Mouse (Mus musculus): ENCODE measurements around the gene Tal1. TPM values are rescaled to one million over a fixed set of nuclear protein-coding genes. Genes with fewer than 3 reads are reported as not detected.

Tal1 gene
- total RNA-seq, 2 experiments from 2014 or later, result 2.5 TPM

DNA sequence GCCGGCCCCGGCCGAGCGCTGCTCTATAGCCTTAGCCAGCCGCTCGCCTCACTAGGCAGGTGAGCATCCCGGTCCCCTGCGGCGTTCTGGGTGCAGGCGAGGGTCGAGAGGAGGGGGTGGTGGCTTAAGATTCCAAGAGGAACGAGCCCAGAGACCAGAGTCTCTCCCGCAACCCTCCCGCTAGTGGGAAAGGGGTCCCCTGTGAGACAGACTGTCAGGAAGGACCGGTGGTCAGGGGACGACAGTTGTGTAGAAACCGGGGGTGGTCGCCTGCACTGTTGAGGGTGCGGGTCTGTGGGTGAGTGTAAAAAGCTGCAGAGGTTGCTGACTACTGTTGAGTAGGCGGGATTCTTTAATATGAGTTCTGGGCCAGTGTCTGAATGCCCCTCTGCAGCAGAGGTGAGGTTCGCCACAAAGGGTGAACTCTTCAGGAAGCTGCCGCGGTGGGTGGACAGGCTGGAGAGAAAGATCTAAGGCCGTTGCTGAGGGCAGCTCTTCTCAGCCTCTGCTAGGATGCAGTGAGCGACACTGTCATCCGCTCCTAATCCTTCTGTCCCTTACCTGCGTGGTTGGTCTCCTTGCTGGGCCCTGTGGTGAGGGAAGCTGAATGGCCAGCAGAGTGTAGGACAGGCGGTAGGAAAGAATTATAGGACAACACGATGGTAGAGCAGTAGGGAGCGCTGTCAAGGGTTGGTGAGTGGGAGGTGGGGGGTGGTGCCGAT, 7.5 kb downstream of the Tal1 start:
- no peak for DNase-seq (ENCODE audit: low spot score in 2 of 2)

DNA sequence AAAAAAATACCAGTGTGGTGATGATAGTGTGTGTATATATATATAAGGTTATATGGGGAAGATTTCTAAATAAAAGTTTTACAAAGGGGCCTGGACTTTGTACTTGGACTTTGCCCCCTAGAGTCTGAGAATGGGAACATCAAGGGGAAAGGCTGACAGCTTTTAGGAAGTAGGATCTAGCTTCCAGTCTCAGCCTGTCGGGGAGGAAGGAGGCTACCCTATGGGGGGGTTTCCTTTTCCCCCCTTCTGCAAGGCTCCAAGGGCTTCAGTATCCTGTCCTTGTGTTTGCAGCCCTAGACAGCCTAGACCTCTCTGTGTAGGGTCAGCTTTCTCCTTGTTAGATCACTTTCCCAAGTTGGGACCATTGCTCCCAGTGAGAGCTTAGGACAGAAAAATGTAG, 15.4 kb downstream of the Tal1 start:
- DNase-seq (ENCODE audit: low spot score in 2 of 2), result no peak

DNA sequence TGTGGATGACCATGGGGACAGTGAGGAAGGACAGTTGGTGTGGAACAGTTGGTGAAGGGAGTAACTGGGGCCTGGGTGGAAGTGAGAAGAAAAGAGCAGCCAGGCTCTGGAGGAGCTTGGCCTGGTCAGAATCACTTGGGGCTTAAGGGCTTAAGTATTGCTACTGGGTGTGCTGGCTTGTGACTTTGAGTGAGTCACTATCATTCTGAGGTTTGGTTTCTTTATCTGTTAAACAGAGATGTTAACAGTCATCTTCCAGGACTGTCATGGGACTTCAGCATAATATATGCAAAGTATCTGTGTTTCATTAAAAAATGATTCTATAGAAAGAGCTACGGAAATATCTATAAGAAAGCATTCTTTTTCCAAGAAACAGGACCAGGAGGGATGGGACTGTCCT, 18.6 kb downstream of the Tal1 start:
- no peak for DNase-seq (ENCODE audit: low spot score in 2 of 2)

DNA sequence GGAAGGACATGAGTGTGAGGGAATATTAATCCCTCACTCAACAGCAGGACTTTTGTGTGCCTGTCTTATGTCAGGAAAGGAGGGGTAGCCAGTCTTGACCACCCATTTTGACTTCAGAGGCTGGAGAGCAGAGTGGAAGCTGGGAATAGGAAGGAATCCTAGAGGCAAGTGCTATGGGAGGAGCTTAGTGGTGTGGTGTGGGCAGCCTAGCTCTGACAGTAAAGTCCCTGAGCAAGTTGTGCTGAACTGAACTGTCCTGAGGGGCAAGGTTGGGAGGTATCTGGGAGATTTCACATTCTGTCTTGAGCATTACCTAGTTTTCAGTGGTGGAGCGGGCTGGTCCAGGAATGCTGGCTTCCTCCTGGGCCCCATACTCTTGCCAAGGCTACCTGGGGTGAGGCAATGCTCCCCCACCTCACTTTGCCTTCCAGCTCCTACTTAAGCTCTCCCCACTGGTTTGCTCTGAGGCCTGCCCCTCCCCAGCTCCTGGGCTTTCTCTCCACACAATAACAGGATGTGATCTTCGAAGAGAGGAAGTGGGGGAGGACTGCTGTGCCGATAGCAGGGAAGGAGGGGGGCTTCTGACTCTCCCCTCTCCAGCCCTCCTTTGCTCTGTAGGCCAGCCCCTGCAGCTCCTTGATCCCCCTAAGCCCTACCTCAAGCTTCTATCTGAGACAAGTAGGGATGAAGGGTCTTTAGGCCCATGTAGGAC, 19.1 kb downstream of the Tal1 start:
- DNase-seq (ENCODE audit: low spot score in 2 of 2), result no peak

DNA sequence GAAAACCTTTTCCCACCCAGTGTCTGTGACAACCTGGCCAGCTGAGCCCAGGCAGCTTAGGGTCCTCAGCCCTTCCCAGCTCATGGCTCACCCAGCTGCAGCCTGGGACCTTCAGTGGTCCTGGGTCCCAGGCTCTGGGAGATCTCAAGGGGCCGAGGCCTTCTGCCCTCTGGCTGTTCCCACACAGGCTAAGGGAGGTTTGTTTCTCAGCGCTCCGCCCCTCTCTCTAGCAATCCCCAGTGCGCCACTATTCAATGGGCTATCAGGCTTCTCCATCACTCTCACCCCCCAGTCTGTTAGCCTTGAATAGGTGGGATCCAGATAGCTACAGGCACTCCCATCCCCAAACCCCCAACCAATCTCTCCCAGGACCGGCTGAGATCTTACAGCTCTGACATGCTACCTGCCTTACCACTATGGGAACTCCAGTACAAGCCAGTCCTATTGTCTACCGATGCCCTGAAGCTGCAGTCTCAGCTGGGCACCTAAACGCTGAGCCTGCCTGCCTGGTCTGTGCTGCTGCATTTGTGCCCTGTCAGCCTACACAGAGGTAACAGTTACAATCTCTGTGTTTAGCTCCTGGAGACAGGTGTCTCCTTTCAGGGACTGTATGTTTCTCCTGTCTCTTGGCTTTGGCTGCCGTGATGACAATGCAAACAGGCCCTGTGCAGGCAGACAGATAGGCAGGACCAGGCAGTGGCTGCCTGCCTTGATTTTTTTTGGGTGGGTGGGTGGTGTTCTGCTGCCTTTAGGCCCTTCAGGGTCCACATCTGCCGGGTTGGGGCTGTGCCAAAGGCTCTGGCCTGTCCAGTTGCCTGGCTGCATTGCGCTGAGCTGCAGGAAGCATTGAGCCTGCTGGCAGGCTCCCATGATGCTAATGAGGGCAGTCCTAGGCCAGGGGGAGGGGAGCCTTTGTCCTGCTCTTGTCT, 22.9 kb downstream of the Tal1 start:
- no peak for DNase-seq (ENCODE audit: low spot score in 2 of 2)

GRCm38 (mm10) chr4:115079821-115080349, 23.7 kb downstream of the Tal1 start:
- DNase-seq (ENCODE audit: low spot score in 2 of 2), result no peak

- DNase-seq (ENCODE audit: low spot score in 2 of 2), result no peak
Observed at GRCm38 (mm10) chr4:115083031-115083430, 26.8 kb downstream of the Tal1 start.

GRCm38 (mm10) chr4:115085522-115086095, 29.4 kb downstream of the Tal1 start:
- DNase-seq (ENCODE audit: low spot score in 2 of 2), result peak; percentile 53 to 61

DNA sequence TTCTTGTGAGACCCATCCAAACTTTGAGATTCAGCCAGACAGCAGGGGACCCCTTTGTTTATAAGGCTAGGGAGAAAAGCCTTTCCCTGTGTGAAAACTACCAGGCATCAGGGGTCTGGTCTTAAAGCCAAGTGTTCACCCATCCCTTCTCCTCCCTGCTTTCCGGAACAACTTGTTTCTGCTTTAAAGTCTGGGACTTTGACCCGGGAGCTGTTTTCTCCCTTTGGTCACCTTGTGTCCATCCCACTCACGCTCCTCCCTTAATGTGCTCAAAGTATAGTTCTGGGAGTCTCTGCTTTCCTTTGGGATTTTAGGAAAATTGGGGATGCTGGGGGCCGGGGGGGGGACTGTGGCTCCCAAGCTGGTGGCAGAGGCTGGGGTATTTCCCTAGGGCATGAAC, 30.0 kb downstream of the Tal1 start:
- DNase-seq (ENCODE audit: low spot score in 2 of 2), result no peak

DNA sequence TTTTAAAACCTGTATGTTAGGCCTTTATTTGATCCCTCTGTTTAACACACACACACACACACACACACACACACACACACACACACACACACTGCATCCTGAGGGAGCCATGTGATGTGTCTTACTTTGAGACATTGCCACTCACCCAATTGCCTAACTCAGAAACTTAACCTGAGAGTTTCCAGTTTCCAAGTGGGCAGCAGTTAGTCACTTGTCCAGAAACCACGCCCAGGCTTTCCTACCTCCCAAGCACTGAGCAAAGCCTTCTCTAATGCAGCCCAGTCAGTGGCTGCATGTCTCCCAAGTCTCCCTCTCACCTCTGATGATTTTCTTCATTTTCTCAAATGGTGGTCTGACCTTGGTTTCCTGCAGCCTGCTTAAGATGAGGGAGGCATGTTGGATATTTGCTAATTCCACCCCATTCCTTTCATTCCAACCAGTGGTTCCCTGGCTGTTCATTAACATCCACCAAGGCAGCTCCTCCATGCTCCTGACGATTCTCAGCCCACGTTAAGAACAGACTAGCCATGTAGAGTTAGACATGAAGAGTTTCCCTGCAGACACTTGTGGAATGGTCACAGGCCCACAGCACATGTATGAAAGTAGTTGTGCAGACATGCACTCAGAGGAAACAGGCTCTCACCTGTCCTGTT, 30.7 kb downstream of the Tal1 start:
- no peak for DNase-seq (ENCODE audit: low spot score in 2 of 2)

DNA sequence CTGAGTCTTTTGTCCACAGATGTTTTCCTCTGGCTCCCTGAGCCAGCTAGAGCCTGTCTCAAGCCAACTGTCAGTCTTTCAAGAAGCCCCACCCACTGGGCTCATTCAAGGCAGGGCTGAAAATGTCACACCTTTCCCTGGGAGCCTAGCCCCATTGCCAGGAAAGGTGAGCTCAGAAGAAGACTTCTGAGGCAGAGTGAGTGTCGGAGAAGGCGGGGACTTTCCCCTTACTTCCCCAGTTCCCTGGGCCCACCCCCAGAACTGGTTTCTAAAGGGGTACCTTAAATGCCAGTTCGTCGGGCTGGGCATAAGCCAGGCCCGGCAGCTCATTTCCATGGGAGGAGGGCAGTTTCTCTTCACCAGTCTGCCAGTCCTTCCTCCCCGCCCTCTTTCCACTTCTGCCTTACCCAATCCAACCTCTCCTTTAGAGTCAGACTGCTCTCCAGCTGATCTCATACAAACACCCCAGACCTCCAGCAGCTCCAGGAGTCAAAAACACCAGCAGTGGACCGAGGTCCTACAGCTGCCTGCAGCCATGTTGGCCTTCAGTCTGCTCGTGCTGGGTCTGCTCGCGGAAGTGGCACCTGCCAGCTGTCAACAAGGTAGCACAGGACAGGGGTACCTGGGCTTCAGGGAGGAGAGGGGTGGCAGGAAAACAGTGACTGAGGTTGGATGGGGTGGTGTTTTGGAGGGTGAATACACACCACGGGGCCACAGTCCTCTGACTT, 32.5 kb downstream of the Tal1 start, which contains the start of gene Pdzk1ip1:
TSS of gene Pdzk1ip1 (plus strand) at position 98 of the 728 bp plus-strand sequence.
- DNase-seq (ENCODE audit: low spot score in 2 of 2), result no peak

GRCm38 (mm10) chr4:115090592-115090991, 34.4 kb downstream of the Tal1 start:
- no peak for DNase-seq (ENCODE audit: low spot score in 2 of 2)

DNA sequence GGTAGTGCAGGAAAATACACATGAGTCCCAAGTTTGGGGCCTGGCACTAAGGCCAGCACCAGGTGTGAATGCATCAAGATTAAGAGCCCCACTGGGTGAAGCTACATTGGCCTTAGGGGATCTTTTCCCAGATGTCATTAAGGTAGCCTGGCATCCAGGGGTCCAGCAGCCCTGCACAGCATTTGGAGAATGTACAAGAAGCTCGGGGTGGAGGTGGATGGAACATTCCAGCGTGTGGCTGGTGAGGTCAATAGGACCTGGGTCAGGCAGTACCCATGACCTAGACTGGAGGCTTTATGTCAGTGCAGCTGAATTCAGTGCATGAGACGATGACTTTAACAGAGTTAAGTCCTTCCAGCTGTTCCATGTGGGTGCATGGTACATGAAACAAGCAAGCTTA, 35.6 kb downstream of the Tal1 start:
- no peak for DNase-seq (ENCODE audit: low spot score in 2 of 2)

DNA sequence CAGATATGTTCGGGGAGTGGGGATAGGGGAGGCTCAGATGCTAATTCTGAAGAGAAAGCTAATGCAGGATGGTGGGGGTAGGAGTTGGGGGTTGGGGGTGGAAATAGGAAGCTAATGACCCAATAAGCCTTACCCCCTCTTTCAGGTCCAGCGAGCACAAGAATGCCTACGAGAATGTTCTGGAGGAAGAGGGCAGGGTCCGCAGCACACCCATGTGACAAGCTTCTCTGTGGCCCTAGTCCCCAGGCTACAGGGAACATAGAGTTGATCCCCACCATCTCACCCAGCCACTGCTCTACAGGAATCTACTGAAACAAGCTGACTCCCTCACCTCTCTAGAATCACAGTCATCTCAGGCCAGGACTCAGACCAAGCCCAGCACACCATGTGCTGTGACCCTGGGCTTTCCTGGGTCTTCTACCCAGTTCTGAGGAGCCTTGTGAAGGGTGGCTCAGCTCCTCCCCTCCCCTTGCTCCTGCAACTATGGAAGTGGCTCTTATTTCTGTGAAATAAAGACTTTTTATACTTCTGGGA, 37.2 kb downstream of the Tal1 start:
- no peak for DNase-seq (ENCODE audit: low spot score in 2 of 2)

GRCm38 (mm10) chr4:115094056-115094455, 37.8 kb downstream of the Tal1 start:
- DNase-seq (ENCODE audit: low spot score in 2 of 2), result no peak

DNA sequence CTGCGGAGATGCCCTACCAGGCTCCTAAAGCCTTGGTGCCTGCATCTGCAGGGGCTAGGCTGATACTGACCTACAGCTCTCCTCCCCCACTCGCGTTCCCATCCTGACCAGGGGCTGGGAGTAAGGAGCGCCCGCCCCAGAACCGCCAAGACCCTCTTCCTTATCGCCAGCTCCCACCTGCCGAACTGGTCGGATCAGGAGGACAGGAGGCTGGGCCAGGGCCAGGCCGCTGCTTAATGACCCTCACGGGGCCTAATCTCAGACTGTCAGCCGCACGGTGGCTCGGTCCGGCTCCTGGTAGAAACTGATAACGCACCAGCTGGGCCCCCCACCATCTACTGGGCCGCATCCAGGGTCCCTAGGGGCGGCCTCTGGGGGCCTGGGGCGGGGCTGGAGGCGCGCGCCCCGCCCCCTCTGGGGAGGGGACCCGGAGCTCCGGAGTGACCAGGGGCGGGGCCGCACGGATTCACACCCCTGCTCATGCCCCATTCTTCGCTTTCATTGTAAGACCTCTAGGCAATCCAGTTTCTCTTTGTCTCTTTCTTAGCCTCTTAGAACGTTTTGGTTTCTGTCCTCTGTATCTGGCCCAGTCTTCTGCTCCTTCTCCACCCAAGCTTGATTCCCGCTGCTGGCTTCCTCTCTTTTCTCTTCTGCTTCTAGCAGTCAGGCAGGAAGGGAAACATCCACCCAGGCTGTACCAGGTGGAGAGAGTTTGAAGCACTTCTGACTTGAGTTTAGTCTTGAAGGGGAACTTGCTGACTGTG, 39.6 kb downstream of the Tal1 start:
- DNase-seq (ENCODE audit: low spot score in 2 of 2), result peak; percentile 25 to 28

DNA sequence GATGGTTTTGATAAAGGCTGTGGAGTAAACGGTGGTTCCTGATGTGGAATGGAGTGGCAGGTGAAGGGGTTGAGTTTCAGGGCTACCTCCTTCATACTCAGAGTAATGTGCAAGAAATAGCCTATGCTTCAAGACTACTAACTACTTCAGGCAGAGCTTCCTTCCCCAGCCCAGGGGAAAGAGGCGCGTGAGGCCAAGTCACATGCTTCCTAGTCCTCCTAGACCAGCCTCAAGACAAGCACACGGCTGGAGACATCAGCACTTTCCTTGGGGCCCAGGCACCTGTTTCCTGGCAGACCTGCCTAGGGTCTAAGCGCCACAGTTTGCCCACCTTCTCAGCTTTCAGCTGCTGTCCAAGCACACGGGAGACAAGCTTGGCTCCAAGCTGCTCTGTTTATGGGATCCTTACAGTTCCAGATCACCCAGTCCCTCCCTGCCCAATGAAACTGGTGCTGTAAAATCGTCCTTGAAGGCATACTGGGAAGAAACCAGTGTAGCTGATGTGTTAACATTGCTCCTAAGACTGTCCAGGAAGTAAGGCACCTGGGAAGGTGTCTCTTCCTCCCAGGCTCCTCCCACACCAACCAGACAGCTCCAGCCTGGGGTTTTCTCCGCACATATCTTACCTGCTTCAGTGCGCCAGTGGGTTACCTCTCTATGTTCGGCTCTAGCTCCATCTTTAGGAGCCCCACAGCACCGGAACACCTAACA, 40.4 kb downstream of the Tal1 start:
- DNase-seq (ENCODE audit: low spot score in 2 of 2), result no peak

- DNase-seq (ENCODE audit: low spot score in 2 of 2), result no peak
Observed at GRCm38 (mm10) chr4:115097146-115097496, 40.9 kb downstream of the Tal1 start.
